Mouse (Mus musculus) cerebellum, adult 2 months (tissue): Measurements from ENCODE around the gene Ccdc124.
A peak's percentile ranks its signal among the peaks of the same experiment; 100 is the strongest.

ENCODE experiments used
- CTCF ChIP-seq: fragments of 200-500 bp; IDR thresholded peaks from 2 replicates; pipeline ENCODE4 v1.5.1; 2011; ENCODE audit warnings: low read depth, mild to moderate bottlenecking, control low read depth, low read length, moderate library complexity, borderline replicate concordance; ENCODE audit not compliant: insufficient read depth
- POLR2A ChIP-seq: fragments of 200-500 bp; IDR thresholded peaks from 2 replicates; pipeline ENCODE4 v1.6.1; 2011; ENCODE audit warnings: low read length, control low read depth, borderline replicate concordance; ENCODE audit not compliant: insufficient read depth

GRCm38 (mm10) chr8:70893656-70894384, 20.1 kb upstream of the Ccdc124 start:
- TF ChIP-seq POLR2A (no peak), CTCF (peak; percentile 68)
